Mouse (Mus musculus): ENCODE measurements around the gene Elmo2.
A peak's percentile ranks its signal among the peaks of the same experiment; 100 is the strongest.

The Elmo2 gene

DNA sequence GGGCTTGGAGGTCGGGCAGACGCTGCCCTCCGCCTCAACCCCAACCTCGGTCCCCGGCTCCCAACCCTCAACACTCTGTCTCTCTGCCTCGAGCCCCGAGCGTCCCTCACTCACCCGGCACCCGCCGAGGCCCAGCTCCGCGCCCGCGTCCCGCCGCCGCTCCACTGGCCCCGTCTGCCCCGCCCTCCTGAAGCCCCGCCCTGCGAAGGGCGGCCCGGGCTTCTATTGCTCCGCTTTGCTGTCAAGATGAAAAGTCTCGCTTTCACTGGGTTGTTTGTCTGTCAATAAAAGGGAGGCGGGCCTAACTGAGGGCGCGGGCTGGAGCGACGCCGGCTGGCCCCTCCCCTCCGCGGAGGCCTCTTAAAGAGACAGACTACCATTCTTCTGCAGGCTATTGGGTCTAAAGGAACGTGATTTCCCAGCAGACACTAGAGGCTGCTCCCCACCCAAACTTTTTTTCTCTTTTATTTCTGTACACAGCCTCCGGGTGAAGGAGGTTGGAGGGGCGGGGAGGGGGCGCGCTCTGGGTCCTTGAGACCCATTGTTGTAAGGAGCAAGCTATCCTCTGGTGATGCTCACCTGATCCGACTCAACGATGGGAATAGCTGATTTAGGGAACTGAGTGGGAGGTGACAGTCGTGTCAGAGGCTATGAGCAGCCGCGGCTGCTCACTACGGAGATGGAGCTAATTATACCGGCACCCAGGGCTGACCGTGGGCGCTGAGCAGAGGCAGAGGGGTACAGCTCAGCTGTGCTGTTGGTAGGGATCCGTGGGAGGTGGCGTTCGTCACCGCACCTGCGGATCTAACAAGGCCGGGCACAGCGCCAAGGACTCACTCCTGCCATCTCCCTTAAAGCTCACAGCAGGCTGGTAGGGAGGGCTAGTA, at the start of gene Elmo2:
Gene Elmo2, minus strand, starts transcription at position 176 of the 887 bp plus-strand sequence.
- DNase-seq (ENCODE audit: low spot score in 2 of 2), result peak; percentile 96

DNA sequence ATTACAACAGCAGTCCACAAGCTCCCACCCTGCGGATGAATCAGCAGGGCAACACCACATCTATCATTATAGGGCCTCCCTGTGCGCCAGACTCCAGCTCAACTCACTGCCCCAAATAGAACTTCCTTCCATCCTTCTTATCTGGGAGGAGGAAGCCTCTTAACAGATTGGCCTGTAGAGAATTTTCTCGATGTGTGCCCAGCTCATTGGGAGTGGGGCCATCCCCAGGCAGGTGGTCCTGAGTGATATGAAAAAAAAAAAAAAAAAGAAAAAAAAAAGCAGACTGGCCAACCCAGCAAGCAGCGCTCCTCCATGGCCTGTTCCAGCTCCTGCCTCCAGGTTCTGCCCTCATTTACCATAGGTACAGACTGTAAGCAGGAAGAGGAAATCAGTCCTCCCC, 49.7 kb upstream of the Elmo2 start:
- DNase-seq (ENCODE audit: low spot score in 2 of 2), result no peak

DNA sequence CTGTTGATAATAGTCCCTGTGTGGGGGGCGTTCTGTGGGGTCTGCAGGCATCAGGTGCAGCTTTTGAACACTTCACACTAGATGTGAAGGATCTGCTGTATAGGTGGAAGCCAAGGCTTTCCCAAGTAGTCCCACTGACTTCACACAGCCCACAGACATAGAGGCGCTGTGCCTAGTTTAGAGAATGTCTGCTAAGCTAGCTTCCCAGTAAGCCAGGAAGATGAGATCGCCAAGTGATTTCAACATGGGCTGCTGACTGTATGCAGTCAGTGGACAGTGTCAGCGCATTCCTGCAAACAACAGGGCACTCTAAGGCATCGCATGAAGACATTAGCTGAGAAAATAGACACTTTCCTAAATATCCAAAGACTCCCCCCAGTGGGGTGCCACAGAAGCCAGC, 49.2 kb upstream of the Elmo2 start:
- no peak for DNase-seq (ENCODE audit: low spot score in 2 of 2)

DNA sequence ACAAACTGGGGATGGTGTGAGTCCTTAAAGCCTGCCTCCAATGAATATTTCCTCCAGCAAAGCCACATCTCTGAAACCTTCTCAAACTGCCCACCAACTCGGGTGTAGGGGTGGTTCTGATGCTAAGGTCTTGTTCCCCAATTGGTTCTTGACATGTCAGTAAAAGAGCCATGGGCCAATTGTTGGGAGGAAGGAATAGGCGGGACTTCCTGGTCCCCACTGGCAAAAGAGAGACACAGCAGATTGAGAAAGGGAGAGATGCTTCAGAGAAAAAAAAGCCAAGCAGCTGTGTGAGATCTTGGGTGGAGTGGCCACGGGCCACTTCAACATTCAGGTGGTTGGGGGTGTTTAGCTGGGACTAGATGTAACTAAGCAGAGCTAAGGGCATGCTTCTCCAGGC, 44.8 kb upstream of the Elmo2 start:
- no peak for DNase-seq (ENCODE audit: low spot score in 2 of 2)

DNA sequence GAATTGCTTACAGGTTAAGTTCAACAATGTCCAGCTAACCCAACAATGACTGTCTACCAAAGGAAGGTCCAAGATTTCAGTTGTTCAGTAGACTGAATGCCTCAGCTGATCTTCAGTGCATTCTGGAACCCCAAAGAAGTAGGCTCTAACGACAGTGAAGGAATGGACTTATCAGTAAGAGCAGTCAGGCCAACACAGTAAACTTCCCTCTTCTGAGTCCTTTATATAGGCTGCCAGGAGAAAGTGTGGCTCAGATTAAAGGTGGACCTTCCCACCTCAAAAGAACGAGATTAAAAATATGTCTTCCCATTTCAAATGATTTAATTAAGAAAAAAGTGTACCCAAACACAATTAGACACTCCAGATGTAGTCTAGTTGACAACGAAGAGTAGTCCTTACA, 44.1 kb upstream of the Elmo2 start:
- no peak for DNase-seq (ENCODE audit: low spot score in 2 of 2)

DNA sequence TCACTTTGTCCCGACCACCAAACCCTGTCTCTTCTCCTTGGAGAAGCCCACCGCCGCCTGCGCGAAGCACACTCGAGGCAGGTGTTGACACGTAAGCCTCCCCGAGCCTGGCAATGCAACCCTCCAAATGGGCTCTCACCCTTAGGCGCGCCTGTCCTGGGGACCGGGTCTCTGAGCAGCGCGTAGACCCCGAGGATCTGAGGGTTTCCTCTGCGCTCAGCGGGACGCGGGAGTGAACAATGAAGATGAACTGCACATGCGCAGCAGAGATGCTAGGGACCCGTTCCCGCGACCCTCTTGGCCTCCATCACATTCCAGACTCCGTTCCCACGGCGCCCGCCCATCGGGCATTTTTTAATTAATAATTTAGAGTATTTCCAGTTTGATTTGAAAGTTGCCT, 42.2 kb upstream of the Elmo2 start, which contains the start of gene Zfp663:
Gene Zfp663, minus strand, starts transcription at position 234 of the 400 bp plus-strand sequence.
- no peak for DNase-seq (ENCODE audit: low spot score in 2 of 2)

DNA sequence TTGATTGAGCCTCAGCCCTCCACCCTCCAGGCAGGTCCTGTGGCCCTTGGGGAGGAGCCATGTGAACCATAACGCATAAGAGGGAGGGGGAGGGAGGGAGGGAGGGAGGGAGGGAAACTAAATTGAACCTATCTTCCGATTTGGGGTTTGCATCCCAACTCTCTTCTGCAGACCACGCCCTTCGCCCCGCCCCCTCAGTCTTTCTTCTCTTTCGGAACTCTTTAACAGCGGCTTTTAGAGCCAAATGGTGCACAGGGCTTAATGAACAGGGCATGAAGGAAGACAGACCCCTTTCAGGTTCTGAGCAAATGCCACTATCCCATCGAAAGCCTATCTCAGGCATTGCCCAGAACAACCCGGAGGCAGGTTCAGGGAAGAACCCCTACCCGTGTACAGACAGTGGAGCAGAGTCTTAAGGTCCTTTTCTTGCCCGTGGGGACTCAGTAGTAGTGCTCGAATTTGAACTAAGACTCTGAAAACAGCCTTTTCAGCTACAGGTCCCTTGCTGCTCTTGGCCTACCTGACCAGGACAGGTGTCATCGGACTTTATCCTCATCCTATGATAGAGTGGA, 41.7 kb upstream of the Elmo2 start:
- DNase-seq (ENCODE audit: low spot score in 2 of 2), result peak in 1 of 2 experiments; percentile 21

DNA sequence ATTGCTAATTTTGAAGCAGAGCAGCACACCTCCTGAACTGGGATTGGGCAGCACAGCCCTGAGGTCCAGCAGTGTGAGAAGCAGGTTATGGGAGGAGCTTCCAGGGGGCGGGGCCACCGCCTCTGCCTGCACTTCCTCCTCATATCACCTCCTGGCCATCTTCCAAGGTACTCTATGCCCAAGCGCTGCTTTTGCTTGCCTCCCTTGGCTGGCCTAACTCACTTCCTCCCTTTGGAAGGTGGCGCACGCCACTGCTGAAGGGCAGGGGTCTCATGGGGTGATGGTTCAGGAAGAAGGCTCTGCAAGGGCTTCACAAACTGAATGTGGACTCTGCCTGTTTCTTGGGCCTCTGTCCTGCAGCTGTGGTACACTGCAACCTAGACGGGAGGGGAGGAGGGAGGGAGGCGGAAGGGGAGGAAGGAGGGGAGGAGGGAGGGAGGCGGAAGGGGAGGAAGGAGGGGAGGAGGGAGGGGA, 40.8 kb upstream of the Elmo2 start:
- peak; percentile 66 to 71 for DNase-seq (ENCODE audit: low spot score in 2 of 2)

DNA sequence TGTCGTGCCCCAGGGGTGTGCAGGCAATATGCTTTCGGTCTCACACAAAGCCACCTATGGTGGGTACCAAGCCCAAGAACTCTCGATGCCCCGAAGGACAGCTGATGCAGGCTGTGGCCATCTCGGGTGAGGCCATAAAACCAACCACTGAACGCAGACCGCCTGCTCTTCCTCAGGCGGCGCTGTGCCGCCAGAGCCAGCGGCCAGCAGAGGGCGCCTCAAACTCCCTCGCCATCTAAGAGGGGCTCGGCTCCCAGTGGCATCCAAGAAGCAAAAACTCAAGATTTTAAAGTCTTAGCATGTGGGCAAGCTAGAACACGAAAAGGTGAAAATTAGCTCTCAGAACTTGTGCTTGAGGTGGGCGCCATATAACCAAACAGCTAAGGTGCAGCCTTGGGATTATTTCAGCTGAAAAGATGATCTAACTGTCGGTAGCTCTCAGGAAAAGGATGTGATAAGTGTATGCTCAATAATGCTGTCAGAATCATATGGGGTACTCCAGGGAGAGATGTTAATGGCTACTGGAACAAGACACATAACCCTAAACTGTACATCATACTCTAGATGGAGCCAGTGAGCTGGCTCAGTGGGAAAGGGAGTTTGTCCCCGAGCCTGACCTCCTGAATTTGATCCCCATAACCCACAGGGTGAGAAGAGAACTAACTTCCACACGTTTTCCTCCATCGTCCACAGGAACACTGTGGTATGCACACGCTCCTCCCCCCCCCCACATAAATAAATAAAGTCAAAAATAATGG, 38.2 kb upstream of the Elmo2 start:
- DNase-seq (ENCODE audit: low spot score in 2 of 2), result peak in 1 of 2 experiments; percentile 42

DNA sequence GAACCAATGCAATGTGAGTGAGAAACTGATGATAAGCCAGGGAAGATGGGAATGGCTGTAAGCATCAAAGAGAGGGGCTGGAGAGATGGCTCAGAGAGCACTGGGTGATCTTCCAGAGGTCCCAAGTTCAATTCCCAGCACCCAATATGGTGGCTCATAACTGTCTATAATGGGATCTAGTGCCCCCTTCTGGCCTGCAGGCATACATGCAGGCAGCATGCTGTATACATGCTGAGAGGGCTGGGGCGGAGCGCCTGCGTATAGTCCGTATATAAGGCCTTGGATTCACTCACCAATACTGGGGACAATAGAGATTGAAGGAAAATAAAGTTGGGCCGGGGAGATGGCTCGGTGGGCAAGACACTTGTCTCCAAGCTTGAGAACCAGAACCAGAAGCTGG, 37.0 kb upstream of the Elmo2 start:
- DNase-seq (ENCODE audit: low spot score in 2 of 2), result no peak

DNA sequence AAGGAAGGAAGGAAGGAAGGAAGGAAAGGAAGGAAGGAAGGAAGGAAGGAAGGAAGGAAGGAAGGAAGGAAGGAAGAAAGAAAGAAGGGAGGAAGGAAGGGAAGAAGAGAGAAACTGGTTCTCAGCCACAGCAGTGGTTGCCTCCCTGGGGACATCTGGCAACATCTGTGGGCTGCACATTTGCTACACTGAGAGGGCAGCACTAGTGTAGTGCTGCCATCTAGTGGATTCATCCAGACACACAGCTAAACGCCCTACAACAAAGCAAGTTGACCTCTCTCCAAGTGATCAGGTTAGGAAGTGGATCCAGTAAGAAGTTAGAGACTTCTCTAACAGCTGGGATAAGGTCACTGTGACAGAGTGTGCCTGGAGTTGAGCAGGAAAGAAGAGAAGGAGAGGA, 34.6 kb upstream of the Elmo2 start:
- DNase-seq (ENCODE audit: low spot score in 2 of 2), result no peak

DNA sequence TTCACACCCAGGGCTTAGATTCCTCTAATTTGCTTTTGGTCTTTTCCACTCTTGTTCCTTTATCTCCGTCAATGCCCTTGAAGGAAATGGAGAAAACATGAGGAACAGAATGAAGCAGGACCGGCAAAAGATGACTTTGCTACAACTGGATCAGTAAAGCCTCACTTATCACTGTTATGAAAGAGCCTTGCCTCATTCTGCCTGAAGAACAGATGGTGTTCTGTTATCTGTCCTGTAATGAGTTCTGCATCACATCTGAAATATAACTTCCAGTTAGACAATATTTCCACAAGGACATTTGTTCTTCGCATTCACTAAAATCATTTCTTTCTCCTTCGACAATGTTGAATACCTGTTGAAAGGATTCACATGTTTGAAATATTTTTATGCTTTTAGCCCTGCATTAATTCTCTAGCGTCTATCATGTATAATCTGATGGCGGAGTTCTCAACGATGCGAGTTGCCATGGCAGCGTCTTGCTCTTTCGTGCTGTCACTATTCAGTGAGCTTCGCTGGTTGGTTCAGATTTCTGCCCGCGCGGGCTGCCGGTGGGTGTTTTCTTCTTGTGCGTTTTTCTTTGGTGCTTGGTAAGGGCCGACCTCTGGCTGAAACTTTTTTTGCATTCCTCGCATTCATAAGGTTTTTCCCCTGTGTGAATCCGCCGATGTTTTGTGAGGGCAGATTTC, 25.7 kb upstream of the Elmo2 start:
- no peak for DNase-seq (ENCODE audit: low spot score in 2 of 2)

DNA sequence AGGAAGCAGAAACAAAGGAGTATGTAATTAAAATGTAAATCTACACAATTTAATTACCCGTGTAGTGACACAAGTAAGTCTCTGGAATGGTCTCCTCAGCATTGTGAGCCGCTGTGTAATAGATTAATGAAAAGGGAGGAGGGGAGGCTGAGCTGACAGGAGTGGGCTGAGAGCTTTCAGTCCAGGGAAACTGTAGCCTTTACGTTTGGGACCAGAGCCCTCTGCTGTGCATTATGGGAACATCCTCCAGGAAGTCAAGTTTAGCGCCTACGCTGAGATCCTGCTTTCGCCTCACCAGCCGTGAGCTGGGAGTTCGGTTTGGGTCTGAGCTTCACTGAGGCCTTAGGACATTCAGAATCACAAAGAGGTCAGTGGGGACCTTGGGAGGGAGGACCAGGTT, 23.2 kb upstream of the Elmo2 start:
- DNase-seq (ENCODE audit: low spot score in 2 of 2), result no peak

DNA sequence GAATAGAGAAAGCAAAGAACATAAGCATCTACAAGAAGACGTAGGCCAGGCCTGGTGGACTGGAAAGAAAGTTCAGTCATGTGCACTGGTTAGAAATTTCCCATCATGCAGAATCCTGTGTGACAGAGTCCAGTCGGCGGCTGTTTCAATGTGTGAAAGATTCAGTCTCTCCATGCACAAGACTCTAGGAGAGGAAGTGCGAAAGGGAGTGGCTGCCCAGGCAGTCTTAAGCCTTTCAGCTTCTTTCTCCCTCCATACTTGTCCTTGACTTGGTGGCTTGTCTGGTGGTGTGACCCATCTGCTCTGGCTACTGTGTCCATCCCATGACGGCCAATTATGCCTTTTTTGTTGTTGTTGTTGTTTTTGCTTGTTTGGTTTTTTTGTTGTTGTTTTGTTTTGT, 19.9 kb upstream of the Elmo2 start:
- no peak for DNase-seq (ENCODE audit: low spot score in 2 of 2)

DNA sequence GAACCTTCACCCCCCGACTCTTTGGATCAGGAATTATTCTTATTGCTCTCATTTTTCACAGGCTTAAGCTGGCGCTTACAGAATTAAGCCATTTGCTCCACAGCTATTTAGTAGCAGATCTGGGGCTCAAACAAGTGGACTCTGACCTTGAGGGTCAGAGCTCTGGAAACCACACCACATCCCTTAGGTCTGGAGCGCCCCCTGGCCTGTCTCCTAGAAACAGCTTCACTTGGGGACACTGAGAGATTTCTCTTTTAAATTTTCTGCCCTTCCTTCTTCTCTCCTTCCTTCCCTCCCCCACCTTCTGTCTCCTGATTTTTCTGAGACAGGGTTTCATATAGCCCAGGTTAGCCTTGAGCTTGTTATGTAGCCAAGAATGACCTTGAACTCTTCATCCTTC, 10.9 kb upstream of the Elmo2 start:
- DNase-seq (ENCODE audit: low spot score in 2 of 2), result no peak

DNA sequence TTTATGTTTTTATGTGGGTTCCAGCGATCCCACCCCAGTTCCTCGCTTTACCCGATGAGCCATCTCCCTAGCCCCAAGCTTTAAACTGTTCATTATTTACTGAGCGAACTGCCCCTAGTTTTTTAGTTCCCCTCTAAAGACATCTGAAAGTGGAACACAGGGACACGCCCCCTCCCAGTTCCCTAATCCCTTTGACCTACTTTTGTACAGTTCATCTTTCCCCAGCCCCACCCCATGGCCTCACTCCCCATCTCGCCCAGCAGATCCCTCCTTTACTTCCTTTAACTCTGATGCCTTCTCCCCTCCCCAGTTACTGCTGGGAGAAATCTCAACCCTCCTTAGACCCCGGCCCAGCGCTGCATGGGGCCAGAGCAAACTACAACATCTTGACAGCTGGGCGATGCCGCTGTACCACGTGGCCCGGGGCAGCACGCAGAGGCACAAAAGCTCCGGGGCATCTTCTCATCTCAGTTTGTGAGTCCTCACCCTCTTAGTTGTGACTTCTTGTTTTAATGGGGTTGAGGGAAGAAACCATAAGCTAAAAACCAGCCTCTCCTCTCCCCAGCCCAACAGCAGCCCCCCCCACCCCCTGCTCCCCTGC, 6.4 kb upstream of the Elmo2 start:
- DNase-seq (ENCODE audit: low spot score in 2 of 2), result peak in 1 of 2 experiments; percentile 3

DNA sequence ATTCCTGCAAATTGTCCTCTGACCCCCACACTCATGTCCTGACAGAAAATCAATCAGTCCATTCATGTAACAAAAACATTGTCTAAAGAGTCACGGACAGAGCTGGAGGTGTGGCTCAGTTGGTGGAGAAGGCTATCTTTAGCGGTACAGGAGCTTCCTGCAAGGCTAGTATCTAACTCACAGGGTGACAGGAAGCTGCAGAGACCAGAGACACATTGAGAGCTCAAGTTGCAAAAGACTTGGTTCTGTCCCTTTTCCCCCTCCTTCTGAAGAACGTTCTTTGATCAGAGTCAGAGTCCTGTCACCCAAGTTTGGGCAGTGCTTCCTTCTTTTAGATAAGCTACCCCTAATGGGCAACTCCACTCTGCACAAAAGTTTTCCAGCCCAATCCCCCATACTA, 3.4 kb upstream of the Elmo2 start:
- no peak for DNase-seq (ENCODE audit: low spot score in 2 of 2)

DNA sequence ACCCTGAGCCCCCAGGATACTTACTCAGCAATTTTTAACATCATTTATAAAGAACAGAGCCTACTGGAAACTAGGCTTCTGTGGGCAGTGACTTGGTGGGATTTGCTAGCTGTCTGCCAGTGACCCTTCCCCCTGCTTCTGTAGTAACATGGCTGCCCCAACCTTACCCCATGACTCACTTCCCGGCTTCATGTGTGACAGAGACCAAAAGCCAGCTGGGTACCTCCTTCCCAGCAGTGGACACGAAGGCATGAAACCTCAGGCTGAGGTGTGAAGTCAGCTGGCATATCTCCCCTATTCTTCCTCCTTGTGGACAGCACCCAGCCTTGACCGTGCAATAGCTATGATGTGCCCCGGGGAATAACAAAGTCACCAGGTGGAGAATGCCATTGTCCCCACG, 2.5 kb upstream of the Elmo2 start:
- DNase-seq (ENCODE audit: low spot score in 2 of 2), result no peak

DNA sequence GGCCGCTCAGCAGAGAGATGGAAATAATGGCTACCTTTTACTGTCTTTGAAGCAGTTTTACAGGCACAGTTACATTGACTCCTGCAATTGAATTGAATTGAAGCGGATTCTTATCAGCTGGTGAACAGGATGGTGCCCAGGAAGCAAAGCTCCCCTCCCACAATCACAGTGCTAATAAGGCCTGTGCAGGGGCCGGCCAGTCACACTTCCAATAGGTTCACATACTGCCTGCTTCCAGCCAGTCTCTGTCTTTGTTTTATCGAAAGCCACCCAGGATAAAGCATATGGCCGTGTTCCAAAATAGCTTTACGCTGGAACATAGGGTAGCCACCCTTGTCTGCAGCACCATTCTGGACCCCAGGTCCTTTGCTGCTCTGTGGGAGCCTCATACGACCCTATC, 1.1 kb upstream of the Elmo2 start:
- DNase-seq (ENCODE audit: low spot score in 2 of 2), result no peak

DNA sequence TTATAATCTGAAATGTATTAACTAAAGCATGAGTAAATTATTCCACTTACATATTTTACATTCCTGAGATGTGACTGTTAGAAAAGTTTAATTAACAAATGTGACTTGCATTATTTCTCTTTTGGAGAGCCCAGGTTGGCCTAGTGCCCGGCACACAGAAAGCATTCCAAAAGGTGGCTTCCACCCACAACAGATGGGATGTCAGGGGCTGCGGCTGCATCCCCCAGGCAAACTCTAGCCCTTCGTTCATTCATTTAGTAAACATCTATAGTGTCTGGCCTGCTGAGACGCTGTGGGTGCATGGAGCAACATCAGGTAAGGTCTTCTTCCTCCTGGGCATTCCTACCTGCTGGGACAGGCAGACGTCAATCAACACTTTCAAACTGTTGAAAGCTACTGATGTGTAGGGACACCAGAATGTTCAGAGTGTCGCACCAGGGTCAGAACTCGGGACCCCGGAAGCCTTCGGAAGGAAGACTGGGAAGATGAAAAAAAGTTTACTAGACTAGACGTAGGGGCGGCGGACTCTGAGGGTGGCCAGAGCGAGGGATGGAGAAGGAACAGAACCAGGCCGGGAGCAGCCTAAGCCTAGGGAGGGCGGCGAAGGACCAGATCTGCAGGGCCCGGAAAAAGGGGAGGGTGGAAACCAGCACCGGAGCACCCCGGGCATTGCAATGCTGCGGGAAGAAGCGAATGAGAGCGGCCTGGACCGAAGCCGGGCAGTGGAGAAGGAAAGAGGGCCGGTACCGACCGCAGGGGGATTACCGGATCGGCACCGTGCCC, 567 bp downstream of the Elmo2 start:
- DNase-seq (ENCODE audit: low spot score in 2 of 2), result no peak

DNA sequence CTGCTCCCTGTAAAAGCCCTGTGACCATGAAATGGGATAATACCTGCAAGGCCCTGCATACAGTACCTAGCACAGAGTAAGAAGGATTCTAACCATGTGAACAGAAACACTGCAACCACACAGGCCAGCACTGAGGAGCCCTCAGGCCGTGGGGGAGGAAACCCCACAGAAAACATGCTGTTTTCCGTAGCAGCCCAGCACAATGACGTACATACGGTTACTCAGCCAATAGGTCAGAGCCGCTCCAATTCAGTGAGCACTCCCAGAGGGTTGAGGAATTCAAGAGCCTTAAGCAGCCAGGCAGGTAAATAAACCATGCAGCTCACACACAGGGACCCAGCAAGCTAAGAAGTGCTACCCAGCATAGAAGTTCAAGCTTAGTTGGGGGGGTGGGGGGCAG, 2.4 kb downstream of the Elmo2 start:
- no peak for DNase-seq (ENCODE audit: low spot score in 2 of 2)
